ENCODE assay signal across 10 mouse cellular contexts in genomic region chr12:35853159-35853558, GRCm38 (mm10).
DNase-seq lines count a peak whose midpoint lies in the region; ATAC-seq lines count a peak whose summit lies in the region.
"Had no signal": no experiment of that assay in that cellular context is flagged by ENCODE, and none has a peak within 500 bp of the region (broad histone marks: within the 10 kb centered on the region; RNA-seq: fewer than 3 reads in every experiment).

No protein-coding gene starts in this region.

- H3K27me3 ChIP-seq in forebrain, embryonic 15.5 days, result no peaks in the 10 kb centered on the region
- H3K27me3 ChIP-seq in forebrain, embryonic 10.5 days (ENCODE audit: poor library complexity, severe bottlenecking), result no peaks in the 10 kb centered on the region
- no peaks in the 10 kb centered on the region for H3K27me3 ChIP-seq in heart, embryonic 15.5 days
- no peaks in the 10 kb centered on the region for H3K27me3 ChIP-seq in midbrain, embryonic 10.5 days (ENCODE audit: low read depth, poor library complexity, severe bottlenecking)

- peak overlapping the region; percentile 65; the same call in 1 of the 2 replicates for H3K27ac ChIP-seq in forebrain, embryonic 15.5 days (replicated peaks)
- no peak overlapping the region for H3K27ac ChIP-seq in forebrain, embryonic 10.5 days
- 0 out of 2 replicates have a peak overlapping the region, but pooled peaks have one; percentile 19 for H3K27ac ChIP-seq in heart, embryonic 15.5 days
- H3K27ac ChIP-seq in midbrain, embryonic 10.5 days (replicated peaks), result no peak overlapping the region

- H3K4me3 ChIP-seq in forebrain, embryonic 15.5 days, result no peak overlapping the region
- H3K4me3 ChIP-seq in forebrain, embryonic 10.5 days, result no peak overlapping the region
- H3K4me3 ChIP-seq in heart, embryonic 15.5 days, result no peak overlapping the region
- H3K4me3 ChIP-seq in midbrain, embryonic 10.5 days, result no peak overlapping the region

- H3K9me3 ChIP-seq in forebrain, embryonic 15.5 days, result no peaks in the 10 kb centered on the region
- no peaks in the 10 kb centered on the region for H3K9me3 ChIP-seq in forebrain, embryonic 10.5 days
- no peaks in the 10 kb centered on the region for H3K9me3 ChIP-seq in heart, embryonic 15.5 days (replicated peaks)
- H3K9me3 ChIP-seq in midbrain, embryonic 10.5 days (replicated peaks), result no peaks in the 10 kb centered on the region

- no peak for DNase-seq in forebrain, embryonic 10.5 days (ENCODE audit: extremely low spot score, low spot score)
- DNase-seq in NIH3T3 (ENCODE audit: low read depth), result peak; percentile 52
- DNase-seq in left cerebral cortex, postnatal 14 days (ENCODE audit: low spot score in 2 of 2), result peak; percentile 46 to 54
- no peak for DNase-seq in kidney, adult 9 months
- no peak for DNase-seq in midbrain, embryonic 10.5 days (ENCODE audit: low spot score)
- no peak for DNase-seq in kidney, postnatal 10 days
- DNase-seq: adrenal gland, postnatal 14 days; kidney, postnatal 25 days had no signal

- peaks cover 3% of the 10 kb centered on the region; the same call in 1 of the 2 replicates for H3K4me1 ChIP-seq in forebrain, embryonic 15.5 days
- H3K4me1 ChIP-seq in forebrain, embryonic 10.5 days, result no peaks in the 10 kb centered on the region
- H3K4me1 ChIP-seq in heart, embryonic 15.5 days (replicated peaks), result no peaks in the 10 kb centered on the region
- H3K4me1 ChIP-seq in midbrain, embryonic 10.5 days, result no peaks in the 10 kb centered on the region

- no peak overlapping the region for H3K9ac ChIP-seq in forebrain, embryonic 15.5 days (replicated peaks)
- no peak overlapping the region for H3K9ac ChIP-seq in heart, embryonic 15.5 days

- ATAC-seq in forebrain, embryonic 15.5 days (replicated peaks), result peak; percentile 96
- ATAC-seq in heart, embryonic 15.5 days (replicated peaks; ENCODE audit: insufficient number of reproducible peaks, insufficient read depth, low FRiP score, low read depth), result peak; percentile 64; the same call in 1 of the 2 replicates

- intact Hi-C loops in left cerebral cortex, postnatal 14 days (cut with DNase I), result no loop called here

- H3K36me3 ChIP-seq in forebrain, embryonic 15.5 days, result no peaks in the 10 kb centered on the region
- H3K36me3 ChIP-seq in forebrain, embryonic 10.5 days (replicated peaks), result no peaks in the 10 kb centered on the region
- no peaks in the 10 kb centered on the region for H3K36me3 ChIP-seq in heart, embryonic 15.5 days
- H3K36me3 ChIP-seq in midbrain, embryonic 10.5 days, result no peaks in the 10 kb centered on the region

- 74% methylated on average over 4 of the region's 4 CpGs for WGBS in forebrain, embryonic 15.5 days
- WGBS in forebrain, embryonic 10.5 days, result 92% methylated on average over 4 of the region's 4 CpGs
- 36% methylated on average over 4 of the region's 4 CpGs for WGBS in heart, embryonic 15.5 days
- WGBS in midbrain, embryonic 10.5 days, result 92% methylated on average over 4 of the region's 4 CpGs

- H3K4me2 ChIP-seq in forebrain, embryonic 15.5 days (replicated peaks), result no peak overlapping the region
- H3K4me2 ChIP-seq in heart, embryonic 15.5 days, result no peak overlapping the region

Comparison
In these comparisons a context has a peak if more than half of its experiments do, and no peak if none do; other contexts are left out.
1. H3K27ac ChIP-seq: peak in forebrain, embryonic 15.5 days (single experiment) and heart, embryonic 15.5 days (single experiment); none in forebrain, embryonic 10.5 days (single experiment) and midbrain, embryonic 10.5 days (single experiment).
2. DNase-seq: peak in NIH3T3 (single experiment) and left cerebral cortex, postnatal 14 days (2 of 2); none in forebrain, embryonic 10.5 days (single experiment), kidney, adult 9 months (single experiment), midbrain, embryonic 10.5 days (single experiment) and kidney, postnatal 10 days (single experiment).